9 mouse cellular contexts compared by ENCODE assay signal in genomic region chr13:46703138-46703537, GRCm38 (mm10). TPM values are rescaled to one million over a fixed set of nuclear protein-coding genes. Genes with fewer than 3 reads are reported as not detected.
DNase-seq lines count a peak whose midpoint lies in the region; ATAC-seq lines count a peak whose summit lies in the region.
"Had no signal": no experiment of that assay in that cellular context is flagged by ENCODE, and none has a peak within 500 bp of the region (broad histone marks: within the 10 kb centered on the region; RNA-seq: fewer than 3 reads in every experiment).

No protein-coding gene starts in this region.

- ATAC-seq in kidney, embryonic 15.5 days (replicated peaks; ENCODE audit: low FRiP score) = no peak
- ATAC-seq in CD4-positive, CD25-positive, alpha-beta regulatory T cell, adult 4 months = peak; percentile 51
- peak; percentile 46 for ATAC-seq in activated CD4-positive, CD25-positive, alpha-beta regulatory T cell, adult 4 months
- peak; percentile 51; the same call in 1 of the 2 replicates for ATAC-seq in megakaryocyte, adult 5-6 weeks (ENCODE audit: poor library complexity, severe bottlenecking)

- peaks cover 61% of the 10 kb centered on the region for H3K36me3 ChIP-seq in kidney, embryonic 15.5 days

- no peak overlapping the region for H3K4me3 ChIP-seq in kidney, embryonic 15.5 days (replicated peaks)
- H3K4me3 ChIP-seq: neural tube, embryonic 12.5 days had no signal

- WGBS in kidney, embryonic 15.5 days = 90% methylated on average over 5 of the region's 5 CpGs

- no peaks in the 10 kb centered on the region for H3K4me1 ChIP-seq in kidney, embryonic 15.5 days
- H3K4me1 ChIP-seq: neural tube, embryonic 12.5 days had no signal

- H3K27me3 ChIP-seq in kidney, embryonic 15.5 days = no peaks in the 10 kb centered on the region
- H3K27me3 ChIP-seq: neural tube, embryonic 12.5 days had no signal

- no peak overlapping the region for H3K9ac ChIP-seq in kidney, embryonic 15.5 days
- H3K9ac ChIP-seq: neural tube, embryonic 12.5 days had no signal

- no peak overlapping the region for H3K4me2 ChIP-seq in kidney, embryonic 15.5 days
- H3K4me2 ChIP-seq: neural tube, embryonic 12.5 days had no signal

- no peak overlapping the region for H3K27ac ChIP-seq in kidney, embryonic 15.5 days
- H3K27ac ChIP-seq: neural tube, embryonic 12.5 days had no signal

- no peaks in the 10 kb centered on the region for H3K9me3 ChIP-seq in kidney, embryonic 15.5 days (replicated peaks)
- H3K9me3 ChIP-seq: neural tube, embryonic 12.5 days had no signal

- DNase-seq in kidney, adult 18-20 months = peak; percentile 35
- no peak for DNase-seq in adrenal gland, adult 2 months
- no peak for DNase-seq in neural tube, embryonic 10.5 days (ENCODE audit: extremely low spot score, low spot score)
- DNase-seq: heart, postnatal 36 days had no signal

RNA-seq across cellular contexts. Expression of gene Nup153, which starts 24.6 kb away (rescaled TPM):
- polyA plus RNA-seq in kidney, embryonic 15.5 days (2015; fragmentation: Nextera tagmentation; extraction: Ambion mirVana) = 24.9 and 27.8 TPM in 2 replicates
- polyA plus RNA-seq in CD4-positive, CD25-positive, alpha-beta regulatory T cell, adult 4 months (2017; shearing (Covaris generic)) = 10 to 100 TPM; 51.7 to 77.9 TPM
- polyA plus RNA-seq in activated CD4-positive, CD25-positive, alpha-beta regulatory T cell, adult 4 months (2017; shearing (Covaris generic)) = 10 to 100 TPM; 49.3 to 55.8 TPM
- 63.5 and 86.7 TPM in 2 replicates for total RNA-seq in megakaryocyte, adult 5-6 weeks (2015)
- 52.0 and 57.3 TPM in 2 replicates for total RNA-seq in megakaryocyte, adult 5-6 weeks (2017)
- total RNA-seq in adrenal gland, adult 2 months (2021) = 10 to 100 TPM; 49.9 to 89.2 TPM
- polyA plus RNA-seq in adrenal gland, adult 2 months (2012; rRNA removed) = 25.4 and 29.5 TPM in 2 replicates

RNA-seq across cellular contexts. Expression of gene Fam8a1, which starts 33.8 kb away (rescaled TPM):
- polyA plus RNA-seq in kidney, embryonic 15.5 days (2015; fragmentation: Nextera tagmentation; extraction: Ambion mirVana) = 10.6 and 12.2 TPM in 2 replicates
- polyA plus RNA-seq in CD4-positive, CD25-positive, alpha-beta regulatory T cell, adult 4 months (2017; shearing (Covaris generic)) = 1 to 10 TPM; 8.5 to 9.0 TPM
- 1 to 10 TPM; 4.8 to 6.4 TPM for polyA plus RNA-seq in activated CD4-positive, CD25-positive, alpha-beta regulatory T cell, adult 4 months (2017; shearing (Covaris generic))
- 13.9 and 23.6 TPM in 2 replicates for total RNA-seq in megakaryocyte, adult 5-6 weeks (2015)
- 9.8 and 14.8 TPM in 2 replicates for total RNA-seq in megakaryocyte, adult 5-6 weeks (2017)
- total RNA-seq in adrenal gland, adult 2 months (2021) = 10 to 100 TPM; 43.4 to 54.9 TPM
- 31.0 and 38.5 TPM in 2 replicates for polyA plus RNA-seq in adrenal gland, adult 2 months (2012; rRNA removed)
